Mouse (Mus musculus) right cerebral cortex, adult 2 months (tissue): ENCODE data around the gene Cadm2.

Experiments used
- DNase-seq, 2 experiments: peaks; one replicate each; pipeline ENCODE4 v3.0.0; 2021 to 2022; ENCODE audit warnings: low spot score in 2 of 2

Cadm2 gene

GRCm38 (mm10) chr16:67620826-67621505 is at the start of gene Cadm2:
TSS of gene Cadm2 (minus strand) at chr16:67620908.
- peak; percentile 92 to 93 for DNase-seq

- no peak for DNase-seq
Measured at GRCm38 (mm10) chr16:67646930-67647329, 26.2 kb upstream of the Cadm2 start.

GRCm38 (mm10) chr16:67643651-67644050 is 22.9 kb upstream of the Cadm2 start:
- peak; percentile 18 to 23 for DNase-seq

GRCm38 (mm10) chr16:67619906-67620781 is 564 bp downstream of the Cadm2 start:
- peak; percentile 77 to 80 for DNase-seq

- DNase-seq: no peak
Measured at GRCm38 (mm10) chr16:67619416-67619815, 1.3 kb downstream of the Cadm2 start.

- DNase-seq: peak; percentile 44 to 53
Measured at GRCm38 (mm10) chr16:67618817-67619216, 1.9 kb downstream of the Cadm2 start.

GRCm38 (mm10) chr16:67617811-67618210 is 2.9 kb downstream of the Cadm2 start:
- peak; percentile 67 to 72 for DNase-seq

- DNase-seq: no peak
Measured at GRCm38 (mm10) chr16:67617256-67617655, 3.5 kb downstream of the Cadm2 start.

- DNase-seq: no peak
Measured at GRCm38 (mm10) chr16:67613876-67614275, 6.8 kb downstream of the Cadm2 start.

- DNase-seq: no peak
Measured at GRCm38 (mm10) chr16:67610904-67611681, 9.6 kb downstream of the Cadm2 start.

- no peak for DNase-seq
Measured at GRCm38 (mm10) chr16:67609116-67609515, 11.6 kb downstream of the Cadm2 start.

- DNase-seq: no peak
Measured at GRCm38 (mm10) chr16:67608499-67608898, 12.2 kb downstream of the Cadm2 start.

- DNase-seq: no peak
Measured at GRCm38 (mm10) chr16:67605661-67606060, 15.0 kb downstream of the Cadm2 start.

- DNase-seq: no peak
Measured at GRCm38 (mm10) chr16:67599981-67600380, 20.7 kb downstream of the Cadm2 start.

GRCm38 (mm10) chr16:67598841-67599240 is 21.9 kb downstream of the Cadm2 start:
- DNase-seq: no peak

GRCm38 (mm10) chr16:67591015-67591414 is 29.7 kb downstream of the Cadm2 start:
- DNase-seq: no peak

- no peak for DNase-seq
Measured at GRCm38 (mm10) chr16:67578842-67579517, 41.7 kb downstream of the Cadm2 start.

GRCm38 (mm10) chr16:67575557-67575956 is 45.2 kb downstream of the Cadm2 start:
- no peak for DNase-seq

- no peak for DNase-seq
Measured at GRCm38 (mm10) chr16:67526992-67527391, 93.7 kb downstream of the Cadm2 start.

GRCm38 (mm10) chr16:67524878-67525277 is 95.8 kb downstream of the Cadm2 start:
- no peak for DNase-seq

GRCm38 (mm10) chr16:67518311-67518710 is 102.4 kb downstream of the Cadm2 start:
- DNase-seq: no peak

- DNase-seq: no peak
Measured at GRCm38 (mm10) chr16:67515549-67515948, 105.2 kb downstream of the Cadm2 start.
